Mouse (Mus musculus) limb, embryonic 15.5 days (tissue): ENCODE data around the gene Slc46a2. TPM values are rescaled to one million over a fixed set of nuclear protein-coding genes. Genes with fewer than 3 reads are reported as not detected.
A peak's percentile ranks its signal among the peaks of the same experiment; 100 is the strongest.

Experiments
- ATAC-seq: fragments of 200-750 bp; cut with Nextera tagmentation; 2 replicates; pipeline ENCODE4 v1.8.0; 2017; ENCODE audit warnings: low read depth, moderate TSS enrichment; ENCODE audit not compliant: insufficient number of reproducible peaks, low FRiP score, low TSS enrichment
- H3K27ac ChIP-seq: fragments of 300-500 bp; sonication (generic); 2 replicates; pipeline ENCODE4 v1.5.1; 2015; ENCODE audit warnings: moderate library complexity, mild to moderate bottlenecking, inconsistent platforms
- H3K27me3 ChIP-seq: fragments of 300-500 bp; sonication (generic); 2 replicates; pipeline ENCODE4 v1.6.1; 2015; ENCODE audit warnings: inconsistent platforms
- H3K36me3 ChIP-seq: fragments of 300-500 bp; sonication (generic); 2 replicates; pipeline ENCODE4 v1.6.1; 2015; ENCODE audit warnings: inconsistent platforms
- H3K4me1 ChIP-seq: fragments of 300-500 bp; sonication (generic); 2 replicates; pipeline ENCODE4 v1.6.1; 2015; ENCODE audit warnings: inconsistent platforms
- H3K4me2 ChIP-seq: fragments of 300-500 bp; sonication (generic); 2 replicates; pipeline ENCODE4 v1.6.1; 2015; ENCODE audit warnings: mild to moderate bottlenecking, inconsistent platforms
- H3K4me3 ChIP-seq: fragments of 300-500 bp; sonication (generic); 2 replicates; pipeline ENCODE4 v1.5.1; 2015; ENCODE audit warnings: mild to moderate bottlenecking, inconsistent platforms
- H3K9ac ChIP-seq: fragments of 300-500 bp; sonication (generic); 2 replicates; pipeline ENCODE4 v1.6.1; 2015; ENCODE audit warnings: inconsistent platforms
- H3K9me3 ChIP-seq: fragments of 300-500 bp; sonication (generic); 2 replicates; pipeline ENCODE4 v1.6.1; 2016; ENCODE audit warnings: inconsistent platforms
- WGBS: fragments of 180-500 bp; shearing (Covaris S2); methylation state at CpG from one replicate; pipeline ENCODE4 v1.1.7; 2015; 5-methylcytosine and 5-hydroxymethylcytosine counted together
- polyA plus RNA-seq: library from polyadenylated mRNA; unstranded; fragments of >200 nt; fragmentation: Nextera tagmentation; extraction: Ambion mirVana; gene quantifications from 2 replicates; pipeline ENCODE4 v1.2.1, GENCODE M21; 2015

Slc46a2 gene
- polyA plus RNA-seq, 1 experiment from 2014 or later, result 5.6 TPM

DNA sequence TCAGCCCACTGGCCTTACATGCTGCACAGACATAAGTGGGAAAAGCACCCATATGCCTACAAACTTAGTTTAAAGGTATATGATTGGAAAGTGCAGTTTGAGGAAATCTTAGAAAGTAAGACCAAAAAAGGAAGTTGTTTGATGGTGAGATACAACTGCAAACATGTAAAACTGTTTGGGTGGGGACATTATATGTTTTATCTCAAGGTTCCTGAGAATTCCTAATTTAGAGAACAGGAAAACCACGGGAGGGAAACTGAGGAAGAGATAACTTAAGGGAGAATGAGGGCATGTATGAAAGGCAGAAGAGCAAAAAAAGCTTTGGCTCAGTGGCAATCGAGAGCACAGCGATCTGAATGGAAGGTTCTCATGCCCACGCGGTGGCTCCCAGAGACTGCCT is 27.8 kb downstream of the Slc46a2 start:
- no peaks in the 10 kb centered on the region for H3K9me3 ChIP-seq
- H3K36me3 ChIP-seq, result peaks cover 30% of the 10 kb centered on the region
- H3K4me2 ChIP-seq, result no peak overlapping the region
- H3K27me3 ChIP-seq, result no peaks in the 10 kb centered on the region
- ATAC-seq, result no peak
- no peak overlapping the region for H3K9ac ChIP-seq
- H3K4me1 ChIP-seq, result no peaks in the 10 kb centered on the region
- 93% methylated on average over 5 of the region's 5 CpGs for WGBS
- no peak overlapping the region for H3K4me3 ChIP-seq
- no peak overlapping the region for H3K27ac ChIP-seq

- Histone ChIP-seq H3K27ac (no peak overlapping the region), H3K27me3 (no peaks in the 10 kb centered on the region), H3K9me3 (no peaks in the 10 kb centered on the region), H3K9ac (no peak overlapping the region), H3K4me1 (no peaks in the 10 kb centered on the region), H3K4me2 (no peak overlapping the region), H3K4me3 (no peak overlapping the region), H3K36me3 (peaks cover 34% of the 10 kb centered on the region)
- ATAC-seq, result no peak
- WGBS, result 87% methylated on average over 6 of the region's 6 CpGs
Measured at GRCm38 (mm10) chr4:59886281-59886680, 28.6 kb downstream of the Slc46a2 start.

DNA sequence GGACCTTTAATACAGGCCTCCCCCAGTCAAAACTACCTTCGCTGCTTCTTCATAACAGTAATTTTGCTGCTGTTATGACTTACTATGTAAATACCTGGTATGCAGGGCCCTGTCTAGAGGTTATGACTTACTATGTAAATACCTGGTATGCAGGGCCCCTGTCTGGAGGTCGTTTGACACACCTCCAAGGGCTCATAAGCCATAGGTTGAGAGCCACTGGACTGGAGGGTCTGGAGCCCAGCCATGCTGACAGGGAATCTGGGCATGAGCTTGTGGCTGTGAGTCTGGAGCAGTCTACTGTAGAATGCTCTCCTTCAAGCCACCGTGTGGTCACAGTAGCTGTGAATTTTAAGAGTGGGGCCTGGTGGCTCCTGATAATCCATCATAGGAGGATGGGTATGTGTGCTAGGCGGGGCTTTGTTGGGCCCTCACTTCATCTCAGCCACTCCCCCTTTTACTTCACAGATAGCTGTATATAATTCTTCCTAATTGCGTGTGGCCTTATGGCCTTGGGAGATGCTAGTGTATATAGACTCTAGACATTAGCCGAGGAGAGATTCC is 30.6 kb downstream of the Slc46a2 start:
- no peak overlapping the region for H3K9ac ChIP-seq
- ATAC-seq, result no peak
- H3K27ac ChIP-seq, result no peak overlapping the region
- H3K4me1 ChIP-seq, result no peaks in the 10 kb centered on the region
- H3K9me3 ChIP-seq, result no peaks in the 10 kb centered on the region
- 79% methylated on average over 6 of the region's 6 CpGs for WGBS
- peaks cover 37% of the 10 kb centered on the region for H3K36me3 ChIP-seq
- H3K27me3 ChIP-seq, result no peaks in the 10 kb centered on the region
- H3K4me3 ChIP-seq, result no peak overlapping the region
- H3K4me2 ChIP-seq, result no peak overlapping the region

DNA sequence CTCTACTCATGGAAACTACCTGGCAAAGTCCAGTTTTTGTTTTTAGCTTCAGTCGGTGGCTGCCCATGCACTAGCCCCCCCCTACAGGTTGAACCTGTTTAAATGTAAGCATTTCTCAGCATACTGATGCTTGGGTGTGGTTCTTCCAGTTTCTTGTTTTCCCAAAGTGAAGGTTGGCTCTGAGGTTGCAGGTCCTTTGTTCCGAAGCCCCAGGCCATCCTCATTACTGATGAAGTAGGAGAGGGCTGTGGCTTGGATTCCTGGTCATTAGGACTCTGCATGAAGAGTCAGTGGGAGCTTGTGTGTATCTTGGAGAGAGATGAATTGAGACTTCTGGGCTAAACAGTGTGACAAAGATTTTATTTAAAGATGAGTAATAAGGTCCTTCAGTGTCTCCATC is 33.6 kb downstream of the Slc46a2 start:
- H3K36me3 ChIP-seq, result peaks cover 26% of the 10 kb centered on the region
- H3K9me3 ChIP-seq, result no peaks in the 10 kb centered on the region
- 69% methylated on average over 2 of the region's 2 CpGs for WGBS
- no peak for ATAC-seq
- no peak overlapping the region for H3K27ac ChIP-seq
- no peaks in the 10 kb centered on the region for H3K27me3 ChIP-seq
- no peak overlapping the region for H3K9ac ChIP-seq
- no peak overlapping the region for H3K4me2 ChIP-seq
- H3K4me1 ChIP-seq, result no peaks in the 10 kb centered on the region
- H3K4me3 ChIP-seq, result no peak overlapping the region

- Histone ChIP-seq H3K36me3 (peaks cover 25% of the 10 kb centered on the region), H3K4me3 (no peak overlapping the region), H3K4me2 (no peak overlapping the region), H3K9ac (no peak overlapping the region), H3K4me1 (no peaks in the 10 kb centered on the region), H3K9me3 (no peaks in the 10 kb centered on the region), H3K27ac (no peak overlapping the region), H3K27me3 (no peaks in the 10 kb centered on the region)
- WGBS, result 84% methylated on average over 5 of the region's 5 CpGs
- ATAC-seq, result no peak
Measured at GRCm38 (mm10) chr4:59880725-59881124, 34.1 kb downstream of the Slc46a2 start.

GRCm38 (mm10) chr4:59879444-59879843 is 35.4 kb downstream of the Slc46a2 start:
- Histone ChIP-seq H3K4me2 (no peak overlapping the region), H3K9ac (no peak overlapping the region), H3K4me3 (no peak overlapping the region), H3K4me1 (no peaks in the 10 kb centered on the region), H3K36me3 (peaks cover 19% of the 10 kb centered on the region; the same call in 1 of the 2 replicates), H3K27ac (no peak overlapping the region), H3K9me3 (no peaks in the 10 kb centered on the region), H3K27me3 (no peaks in the 10 kb centered on the region)
- 88% methylated on average over 3 of the region's 3 CpGs for WGBS
- no peak for ATAC-seq

GRCm38 (mm10) chr4:59878595-59878994 is 36.3 kb downstream of the Slc46a2 start:
- no peak for ATAC-seq
- Histone ChIP-seq H3K4me2 (no peak overlapping the region), H3K9ac (no peak overlapping the region), H3K4me3 (no peak overlapping the region), H3K9me3 (no peaks in the 10 kb centered on the region), H3K27ac (no peak overlapping the region), H3K36me3 (peaks cover 19% of the 10 kb centered on the region; the same call in 1 of the 2 replicates), H3K27me3 (no peaks in the 10 kb centered on the region), H3K4me1 (no peaks in the 10 kb centered on the region)
- WGBS, result 82% methylated on average over 8 of the region's 8 CpGs

DNA sequence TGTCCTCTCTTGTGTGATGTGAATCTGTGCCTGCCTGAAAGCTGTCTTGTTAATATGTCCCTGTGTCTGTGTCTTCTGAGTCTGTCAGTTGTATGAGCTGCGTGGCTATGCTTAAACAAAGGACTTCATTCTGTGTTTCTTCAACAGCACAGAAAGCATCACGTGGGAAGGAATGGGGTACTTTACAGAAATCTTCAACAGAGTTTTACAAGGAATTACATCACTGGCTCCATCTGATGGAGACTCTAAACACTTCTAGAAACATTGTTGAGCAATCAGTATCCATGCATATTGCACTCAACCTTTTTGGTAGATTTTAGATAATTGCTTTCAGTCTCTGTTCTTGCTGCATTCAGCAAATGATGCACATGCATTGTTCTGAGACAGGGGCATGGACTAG is 37.8 kb downstream of the Slc46a2 start:
- peaks cover 11% of the 10 kb centered on the region; the same call in 1 of the 2 replicates for H3K36me3 ChIP-seq
- no peak overlapping the region for H3K4me3 ChIP-seq
- no peak overlapping the region for H3K9ac ChIP-seq
- 70% methylated on average over 2 of the region's 2 CpGs for WGBS
- no peak for ATAC-seq
- no peak overlapping the region for H3K4me2 ChIP-seq
- H3K4me1 ChIP-seq, result no peaks in the 10 kb centered on the region
- no peaks in the 10 kb centered on the region for H3K9me3 ChIP-seq
- H3K27ac ChIP-seq, result no peak overlapping the region
- no peaks in the 10 kb centered on the region for H3K27me3 ChIP-seq

DNA sequence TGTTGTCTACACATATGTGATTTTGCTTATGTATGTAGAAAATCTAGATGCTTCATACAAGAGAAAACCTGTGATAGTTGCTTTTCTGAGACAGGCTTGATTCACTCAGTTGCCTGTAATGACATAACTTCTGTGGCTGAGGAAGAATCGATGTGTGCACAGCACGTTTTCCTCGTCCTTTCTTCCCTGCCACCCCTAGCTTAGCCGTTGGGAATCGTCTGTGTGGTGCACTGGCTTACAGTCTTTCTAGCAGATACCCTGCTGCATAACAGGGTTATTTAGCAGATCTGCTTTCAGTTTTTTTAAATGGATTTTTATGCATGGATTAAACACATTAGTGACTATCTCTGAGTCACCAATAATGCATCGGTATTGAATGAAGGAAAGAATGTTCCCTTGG is 38.3 kb downstream of the Slc46a2 start:
- no peak overlapping the region for H3K27ac ChIP-seq
- WGBS, result 86% methylated on average over 6 of the region's 6 CpGs
- no peaks in the 10 kb centered on the region for H3K4me1 ChIP-seq
- no peaks in the 10 kb centered on the region for H3K9me3 ChIP-seq
- H3K4me2 ChIP-seq, result no peak overlapping the region
- peaks cover 7% of the 10 kb centered on the region; the same call in 1 of the 2 replicates for H3K36me3 ChIP-seq
- no peak overlapping the region for H3K4me3 ChIP-seq
- no peak for ATAC-seq
- no peak overlapping the region for H3K9ac ChIP-seq
- H3K27me3 ChIP-seq, result no peaks in the 10 kb centered on the region

- Histone ChIP-seq H3K4me1 (peaks cover 12% of the 10 kb centered on the region), H3K36me3 (no peaks in the 10 kb centered on the region), H3K9ac (no peak overlapping the region), H3K4me2 (no peak overlapping the region), H3K9me3 (no peaks in the 10 kb centered on the region), H3K27ac (no peak overlapping the region), H3K4me3 (no peak overlapping the region), H3K27me3 (no peaks in the 10 kb centered on the region)
- 56% methylated on average over 5 of the region's 5 CpGs for WGBS
- ATAC-seq, result no peak
Measured at GRCm38 (mm10) chr4:59873830-59874229, 41.0 kb downstream of the Slc46a2 start.

DNA sequence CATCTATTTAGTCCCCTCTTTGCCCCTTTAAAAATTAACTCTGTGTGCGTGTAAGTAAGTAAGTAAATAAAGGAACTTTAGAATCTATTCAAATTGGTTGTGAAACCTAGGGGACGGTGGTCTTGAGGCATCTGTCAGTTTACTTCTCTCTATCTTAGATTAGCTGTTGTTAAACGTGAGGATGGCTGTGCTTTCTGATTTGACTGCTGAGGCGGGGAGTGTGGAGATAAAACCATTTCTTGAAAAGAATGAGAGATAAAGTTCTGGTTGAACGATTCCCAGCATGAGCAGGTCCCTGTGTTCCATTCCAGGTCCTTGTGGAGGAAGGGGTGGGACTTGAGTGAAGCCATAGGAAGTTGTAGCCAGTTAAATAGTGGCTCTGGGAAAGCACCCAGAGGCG is 41.6 kb downstream of the Slc46a2 start:
- H3K27ac ChIP-seq, result no peak overlapping the region
- 71% methylated on average over 6 of the region's 6 CpGs for WGBS

DNA sequence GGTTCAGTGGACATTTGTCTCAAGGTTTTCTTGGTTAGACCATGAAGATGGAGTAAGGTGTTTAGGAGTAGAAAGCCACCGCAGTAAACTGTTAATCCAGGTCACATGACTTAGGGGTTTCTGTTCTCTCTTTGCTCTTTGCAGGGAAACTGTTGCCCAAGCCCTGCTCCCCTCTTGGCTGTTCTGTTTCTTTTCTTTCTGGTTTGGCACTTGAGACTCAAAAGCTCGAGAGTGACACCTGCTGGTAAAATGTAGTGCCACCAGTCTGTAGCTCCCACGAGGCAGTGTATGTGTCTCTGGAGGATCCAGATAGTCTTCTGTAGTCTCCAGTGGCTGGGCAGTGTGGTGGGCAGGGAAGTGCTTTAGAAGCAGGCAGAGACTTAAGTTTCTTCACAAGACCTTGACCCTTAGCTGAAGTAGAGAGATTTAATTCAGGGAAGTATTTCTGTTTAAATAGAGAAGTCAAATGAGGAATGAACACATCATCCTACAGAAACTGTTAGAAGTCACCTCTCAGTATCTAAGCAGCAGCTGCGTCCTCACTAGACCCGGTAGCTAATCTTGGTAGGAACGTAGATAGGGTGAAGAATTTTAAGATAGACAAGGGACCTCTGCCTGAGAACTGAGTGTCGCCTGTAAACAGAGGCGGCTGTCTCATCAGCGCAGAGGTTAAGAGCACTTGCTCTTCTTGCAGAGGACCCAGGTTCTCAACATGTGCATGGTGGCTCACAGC is 43.8 kb downstream of the Slc46a2 start:
- 59% methylated on average over 9 of the region's 9 CpGs for WGBS
- Histone ChIP-seq H3K4me1 (peaks cover 12% of the 10 kb centered on the region), H3K27me3 (no peaks in the 10 kb centered on the region), H3K36me3 (no peaks in the 10 kb centered on the region), H3K4me2 (peak overlapping the region; percentile 19; the same call in 1 of the 2 replicates), H3K27ac (peak overlapping the region; percentile 91), H3K4me3 (no peak overlapping the region), H3K9ac (no peak overlapping the region), H3K9me3 (no peaks in the 10 kb centered on the region)
- peak; percentile 72 for ATAC-seq

More for the DNA sequence above, 41.6 kb downstream of the Slc46a2 start:
- H3K36me3 ChIP-seq, result no peaks in the 10 kb centered on the region
- H3K4me1 ChIP-seq, result peaks cover 12% of the 10 kb centered on the region
- ATAC-seq, result no peak
- H3K9ac ChIP-seq, result no peak overlapping the region
- no peaks in the 10 kb centered on the region for H3K27me3 ChIP-seq
- no peaks in the 10 kb centered on the region for H3K9me3 ChIP-seq
- no peak overlapping the region for H3K4me2 ChIP-seq
- no peak overlapping the region for H3K4me3 ChIP-seq
